Mouse (Mus musculus): ENCODE measurements around the gene Stx18. TPM values are rescaled to one million over a fixed set of nuclear protein-coding genes. Genes with fewer than 3 reads are reported as not detected.

Stx18 gene
- polyA plus RNA-seq, 1 experiment: 21.2 TPM

DNA sequence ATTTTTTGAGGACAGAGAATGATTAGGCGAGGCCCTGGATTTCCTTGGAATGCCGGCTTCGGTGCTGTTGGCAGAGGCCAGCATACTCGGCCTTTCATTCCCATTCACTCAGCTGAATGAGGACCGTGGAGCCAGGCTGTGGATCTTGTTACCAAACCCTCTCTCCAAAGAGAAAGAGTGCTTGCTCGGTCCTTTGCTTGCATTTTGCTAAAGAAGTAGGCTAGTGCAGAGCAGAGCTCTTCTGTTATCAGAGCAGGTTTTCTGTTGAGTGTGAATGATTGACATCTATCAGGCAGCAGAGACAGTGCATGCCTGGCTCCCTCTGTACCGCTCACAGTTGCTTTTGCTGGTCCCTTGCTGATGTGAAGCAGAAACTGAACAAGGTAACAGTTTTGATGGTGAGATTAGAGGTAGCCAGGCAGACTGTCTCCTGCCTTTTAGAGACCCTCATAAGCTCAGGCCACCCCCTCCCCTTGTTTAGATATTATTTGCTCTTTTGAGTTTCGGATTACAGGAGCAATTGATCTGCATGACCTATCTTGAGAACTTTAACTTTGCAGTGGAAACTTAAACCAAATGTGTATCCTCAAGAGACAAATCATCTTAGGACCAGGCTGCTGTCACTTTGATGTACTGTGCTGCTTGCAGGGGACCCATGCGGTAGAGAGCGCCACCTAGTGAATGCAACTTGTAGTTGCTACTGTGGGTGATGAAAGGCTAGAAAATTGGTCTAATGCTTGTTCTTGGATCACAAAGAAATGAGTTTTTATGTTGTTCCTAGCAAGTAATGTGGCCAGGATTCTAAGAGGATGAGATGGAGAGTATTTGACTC lies 47.2 kb downstream of the Stx18 start:
- no peak overlapping the region for H3K27ac ChIP-seq (ENCODE audit: control insufficient read depth, insufficient read depth, low read length)
- 71% methylated on average over 10 of the region's 10 CpGs for WGBS
- no peaks in the 10 kb centered on the region for H3K4me1 ChIP-seq (replicated peaks; ENCODE audit: control insufficient read depth, insufficient read depth, low read length)
- H3K4me3 ChIP-seq (ENCODE audit: control insufficient read depth, insufficient read depth, low read length): no peak overlapping the region
- H3K36me3 ChIP-seq (ENCODE audit: control insufficient read depth, insufficient read depth, low read length): no peaks in the 10 kb centered on the region
- TF ChIP-seq CTCF (IDR thresholded peaks at IDR 0.05; ENCODE audit: borderline replicate concordance, control insufficient read depth, extremely low read depth, insufficient read depth, low read length, poor library complexity) (no peak), POLR2A (IDR thresholded peaks at IDR 0.05; ENCODE audit: control insufficient read depth, extremely low read depth, insufficient read depth, low read length, poor library complexity) (no peak)
- DNase-seq: peak; percentile 36
- H3K27me3 ChIP-seq (ENCODE audit: control insufficient read depth, insufficient read depth, low read length): no peaks in the 10 kb centered on the region

DNA sequence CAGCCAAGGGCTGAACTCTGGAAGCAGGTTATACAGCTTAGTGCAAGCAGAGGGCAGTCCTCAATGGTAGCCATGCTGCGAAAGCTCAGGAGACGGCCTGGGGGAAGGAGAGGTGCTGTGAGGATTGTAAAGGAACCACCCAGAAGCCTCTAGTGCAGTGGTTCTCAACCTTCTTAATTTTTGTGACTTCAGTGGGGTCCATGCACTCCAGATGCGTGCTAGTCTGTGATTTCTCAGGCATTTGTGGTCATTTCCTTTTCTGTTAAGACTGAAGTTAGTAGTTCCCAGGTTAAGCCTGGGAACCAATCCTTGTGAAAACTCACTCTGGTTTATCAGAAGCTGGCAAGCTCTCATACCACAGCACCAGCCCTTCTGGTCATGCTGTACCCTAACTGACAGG lies 51.6 kb downstream of the Stx18 start:
- TF ChIP-seq POLR2A (IDR thresholded peaks at IDR 0.05; ENCODE audit: control insufficient read depth, extremely low read depth, insufficient read depth, low read length, poor library complexity) (no peak), CTCF (IDR thresholded peaks at IDR 0.05; ENCODE audit: borderline replicate concordance, control insufficient read depth, extremely low read depth, insufficient read depth, low read length, poor library complexity) (no peak)
- DNase-seq: no peak
- Histone ChIP-seq H3K4me3 (ENCODE audit: control insufficient read depth, insufficient read depth, low read length) (no peak overlapping the region), H3K4me1 (replicated peaks; ENCODE audit: control insufficient read depth, insufficient read depth, low read length) (no peaks in the 10 kb centered on the region), H3K36me3 (ENCODE audit: control insufficient read depth, insufficient read depth, low read length) (no peaks in the 10 kb centered on the region), H3K27me3 (ENCODE audit: control insufficient read depth, insufficient read depth, low read length) (no peaks in the 10 kb centered on the region), H3K27ac (ENCODE audit: control insufficient read depth, insufficient read depth, low read length) (no peak overlapping the region)
- 96% methylated on average over 3 of the region's 3 CpGs for WGBS

DNA sequence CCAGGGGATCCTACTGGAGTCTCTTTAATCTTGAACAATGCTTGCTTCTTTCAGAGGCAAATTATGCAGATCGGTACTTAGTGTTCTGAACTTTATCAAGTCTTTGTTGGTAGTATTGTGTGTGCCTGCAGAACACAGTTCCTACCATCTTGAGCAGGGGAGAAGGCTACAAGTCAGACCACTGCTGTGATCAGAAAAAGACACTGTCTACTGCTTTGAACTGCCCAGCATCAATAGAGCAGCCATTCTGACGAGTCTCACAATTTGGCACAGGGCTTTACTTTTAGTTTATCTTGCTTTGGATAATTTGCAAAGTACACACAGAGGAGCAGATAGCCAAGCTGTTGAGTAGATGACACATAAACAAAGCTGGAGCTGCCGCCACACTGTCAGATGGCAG lies 52.0 kb downstream of the Stx18 start:
- no peak for DNase-seq
- TF ChIP-seq POLR2A (IDR thresholded peaks at IDR 0.05; ENCODE audit: control insufficient read depth, extremely low read depth, insufficient read depth, low read length, poor library complexity) (no peak), CTCF (IDR thresholded peaks at IDR 0.05; ENCODE audit: borderline replicate concordance, control insufficient read depth, extremely low read depth, insufficient read depth, low read length, poor library complexity) (no peak)
- no peaks in the 10 kb centered on the region for H3K4me1 ChIP-seq (replicated peaks; ENCODE audit: control insufficient read depth, insufficient read depth, low read length)
- no peak overlapping the region for H3K27ac ChIP-seq (ENCODE audit: control insufficient read depth, insufficient read depth, low read length)
- 92% methylated on average over 3 of the region's 3 CpGs for WGBS
- no peaks in the 10 kb centered on the region for H3K36me3 ChIP-seq (ENCODE audit: control insufficient read depth, insufficient read depth, low read length)
- no peaks in the 10 kb centered on the region for H3K27me3 ChIP-seq (ENCODE audit: control insufficient read depth, insufficient read depth, low read length)
- H3K4me3 ChIP-seq (ENCODE audit: control insufficient read depth, insufficient read depth, low read length): no peak overlapping the region

DNA sequence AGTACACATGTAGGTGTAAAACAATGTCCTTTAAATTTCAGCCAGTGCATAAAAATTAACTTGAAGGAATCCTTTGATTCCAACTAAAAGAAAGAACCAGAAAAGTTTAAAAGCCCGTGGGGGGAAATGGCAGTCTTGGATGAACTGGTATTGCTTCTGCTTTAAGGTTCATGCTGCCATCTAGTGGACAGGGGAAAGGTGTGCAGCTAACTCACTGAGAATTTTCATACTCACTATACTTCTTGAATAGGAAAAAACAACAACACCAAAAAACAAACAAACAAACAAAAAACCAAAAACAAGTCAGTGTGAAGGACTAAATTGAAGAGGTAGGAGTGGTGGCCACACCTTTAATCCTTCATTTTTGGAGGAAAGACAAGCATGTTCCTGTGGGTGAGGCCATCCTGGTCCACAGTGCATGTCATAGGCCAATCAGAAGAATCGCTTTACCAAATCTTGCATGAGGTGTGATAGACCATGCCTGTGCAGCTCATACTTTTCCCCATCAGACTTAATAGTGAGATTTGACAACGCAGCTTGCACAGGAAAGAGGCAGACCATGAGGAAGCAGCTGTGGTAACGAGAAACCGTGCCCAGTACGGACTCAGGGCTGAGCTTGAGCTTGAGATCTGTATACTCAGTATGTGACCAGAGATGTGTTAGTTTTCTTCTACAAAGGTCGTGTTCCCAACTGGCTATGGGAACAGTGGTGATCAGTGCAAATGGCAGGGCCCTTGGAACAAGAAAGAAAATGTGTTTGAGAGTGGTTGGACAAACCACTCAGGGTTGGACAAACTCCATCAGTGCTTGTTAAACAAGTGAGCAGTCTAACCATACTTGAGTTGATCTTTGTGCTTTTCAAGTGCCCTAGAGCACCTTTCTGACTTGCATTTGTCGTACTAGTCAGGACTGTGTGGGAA lies 52.8 kb downstream of the Stx18 start:
- 55% methylated on average over 8 of the region's 8 CpGs for WGBS
- H3K27me3 ChIP-seq (ENCODE audit: control insufficient read depth, insufficient read depth, low read length): no peaks in the 10 kb centered on the region
- peak; percentile 26 for DNase-seq
- no peaks in the 10 kb centered on the region for H3K36me3 ChIP-seq (ENCODE audit: control insufficient read depth, insufficient read depth, low read length)
- no peak overlapping the region for H3K27ac ChIP-seq (ENCODE audit: control insufficient read depth, insufficient read depth, low read length)
- no peak overlapping the region for H3K4me3 ChIP-seq (ENCODE audit: control insufficient read depth, insufficient read depth, low read length)
- H3K4me1 ChIP-seq (replicated peaks; ENCODE audit: control insufficient read depth, insufficient read depth, low read length): no peaks in the 10 kb centered on the region
- TF ChIP-seq POLR2A (IDR thresholded peaks at IDR 0.05; ENCODE audit: control insufficient read depth, extremely low read depth, insufficient read depth, low read length, poor library complexity) (no peak), CTCF (IDR thresholded peaks at IDR 0.05; ENCODE audit: borderline replicate concordance, control insufficient read depth, extremely low read depth, insufficient read depth, low read length, poor library complexity) (no peak)

DNA sequence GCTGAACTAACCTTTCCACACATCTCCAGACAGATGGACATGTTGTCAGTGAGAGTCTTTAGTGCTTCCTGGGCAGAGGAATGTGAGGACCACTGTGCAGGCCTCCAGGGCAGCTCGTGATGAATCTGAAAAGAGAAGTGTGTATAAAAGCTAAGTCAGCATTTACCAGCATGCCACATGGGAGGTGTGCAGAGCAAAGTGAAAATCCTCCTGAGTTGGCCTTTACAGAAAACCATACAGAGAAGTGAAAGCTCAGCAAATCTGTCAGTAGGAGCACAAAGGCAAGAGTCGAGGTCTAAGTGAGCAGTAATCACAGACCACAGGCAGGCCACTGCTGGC lies 53.4 kb downstream of the Stx18 start:
- DNase-seq: no peak
- Histone ChIP-seq H3K4me1 (replicated peaks; ENCODE audit: control insufficient read depth, insufficient read depth, low read length) (no peaks in the 10 kb centered on the region), H3K27me3 (ENCODE audit: control insufficient read depth, insufficient read depth, low read length) (no peaks in the 10 kb centered on the region), H3K27ac (ENCODE audit: control insufficient read depth, insufficient read depth, low read length) (no peak overlapping the region), H3K4me3 (ENCODE audit: control insufficient read depth, insufficient read depth, low read length) (no peak overlapping the region), H3K36me3 (ENCODE audit: control insufficient read depth, insufficient read depth, low read length) (no peaks in the 10 kb centered on the region)
- TF ChIP-seq POLR2A (IDR thresholded peaks at IDR 0.05; ENCODE audit: control insufficient read depth, extremely low read depth, insufficient read depth, low read length, poor library complexity): no peak
- no peak for TF ChIP-seq CTCF (IDR thresholded peaks at IDR 0.05; ENCODE audit: borderline replicate concordance, control insufficient read depth, extremely low read depth, insufficient read depth, low read length, poor library complexity)
- 45% methylated on average over 2 of the region's 2 CpGs for WGBS

DNA sequence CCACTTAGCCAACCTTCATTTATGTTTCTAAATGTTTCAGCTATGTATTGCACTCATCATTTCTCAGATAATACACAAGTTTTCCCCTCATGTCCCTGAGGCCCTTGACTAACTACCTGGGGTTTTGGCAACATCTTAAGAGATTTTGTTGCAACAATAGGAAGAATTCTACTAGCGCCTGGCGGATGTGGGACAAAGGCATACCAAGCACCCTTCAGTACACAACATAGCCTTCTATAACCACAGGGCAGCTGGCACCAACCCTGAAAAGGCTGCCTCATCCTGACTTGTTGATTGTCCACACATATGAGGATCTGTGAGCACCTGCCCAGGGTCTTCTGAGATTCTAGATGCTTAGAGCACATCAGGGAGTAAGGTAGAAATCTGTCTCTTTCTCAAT lies 55.8 kb downstream of the Stx18 start:
- TF ChIP-seq CTCF (IDR thresholded peaks at IDR 0.05; ENCODE audit: borderline replicate concordance, control insufficient read depth, extremely low read depth, insufficient read depth, low read length, poor library complexity): no peak
- TF ChIP-seq POLR2A (IDR thresholded peaks at IDR 0.05; ENCODE audit: control insufficient read depth, extremely low read depth, insufficient read depth, low read length, poor library complexity): no peak
- Histone ChIP-seq H3K27ac (ENCODE audit: control insufficient read depth, insufficient read depth, low read length) (no peak overlapping the region), H3K4me1 (replicated peaks; ENCODE audit: control insufficient read depth, insufficient read depth, low read length) (no peaks in the 10 kb centered on the region), H3K27me3 (ENCODE audit: control insufficient read depth, insufficient read depth, low read length) (no peaks in the 10 kb centered on the region), H3K36me3 (ENCODE audit: control insufficient read depth, insufficient read depth, low read length) (no peaks in the 10 kb centered on the region), H3K4me3 (ENCODE audit: control insufficient read depth, insufficient read depth, low read length) (no peak overlapping the region)
- 100% methylated on average over 2 of the region's 2 CpGs for WGBS
- DNase-seq: no peak
